Mouse (Mus musculus): ENCODE data around the gene Sh3bgrl3.

- TF ChIP-seq TAL1 (conservative IDR thresholded peaks at IDR 0.05; ENCODE audit: low read depth, low read length) (no peak), CTCF (IDR thresholded peaks at IDR 0.05; ENCODE audit: low read depth, low read length) (no peak), GATA1 (IDR thresholded peaks at IDR 0.05; ENCODE audit: borderline replicate concordance, low read length) (no peak), GATA2 (IDR thresholded peaks at IDR 0.05; ENCODE audit: borderline replicate concordance, low read depth, low read length) (no peak), POLR2AphosphoS5 (IDR thresholded peaks at IDR 0.05; ENCODE audit: insufficient replicate concordance, low read depth, low read length) (no peak)
Observed at GRCm38 (mm10) chr4:134089029-134089428, 39.6 kb downstream of the Sh3bgrl3 start.

Data from G1E (cell line).